In the genomic region with DNA sequence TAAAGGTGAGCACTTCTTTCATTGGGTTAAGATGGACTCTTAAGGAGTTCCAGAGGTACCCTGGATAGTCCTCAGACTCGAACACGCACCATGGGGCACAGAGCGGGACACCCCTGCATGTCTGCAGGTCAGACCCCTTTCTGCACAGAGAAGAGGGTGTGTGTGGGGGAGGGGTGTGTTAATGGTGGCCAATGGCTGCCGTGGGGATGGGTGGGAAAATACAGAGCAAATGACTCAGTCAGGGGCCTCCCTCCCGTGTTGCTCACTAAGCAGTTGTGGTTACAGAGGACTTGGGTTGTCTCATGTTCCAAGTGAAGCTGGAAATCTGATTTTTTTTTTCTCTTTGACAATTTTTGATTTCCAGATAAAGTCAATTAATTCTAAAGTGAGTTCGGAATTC, we compare ENCODE assay signal across 23 mouse cellular contexts. TPM values are rescaled to one million over a fixed set of nuclear protein-coding genes. Genes with fewer than 3 reads are reported as not detected.
"Had no signal": no experiment of that assay in that cellular context is flagged by ENCODE, and none has a peak within 500 bp of the region (broad histone marks: within the 10 kb centered on the region; RNA-seq: fewer than 3 reads in every experiment).

No protein-coding gene starts in this region.

- H3K9me3 ChIP-seq: liver, embryonic 13.5 days; midbrain, embryonic 12.5 days; neural tube, embryonic 12.5 days; neural tube, embryonic 15.5 days; stomach, embryonic 15.5 days had no signal

- H3K9ac ChIP-seq: liver, embryonic 13.5 days; lung, embryonic 14.5 days; midbrain, embryonic 12.5 days; neural tube, embryonic 12.5 days; neural tube, embryonic 15.5 days; stomach, embryonic 15.5 days had no signal

- H3K4me3 ChIP-seq: liver, embryonic 13.5 days; midbrain, embryonic 12.5 days; neural tube, embryonic 12.5 days; neural tube, embryonic 15.5 days; stomach, embryonic 15.5 days had no signal

- H3K27ac ChIP-seq: liver, embryonic 13.5 days; macrophage; midbrain, embryonic 12.5 days; neural tube, embryonic 12.5 days; neural tube, embryonic 15.5 days; stomach, embryonic 15.5 days had no signal

- ATAC-seq: lung, postnatal 0 days; midbrain, embryonic 16.5 days had no signal

- H3K4me2 ChIP-seq: liver, embryonic 13.5 days; lung, embryonic 14.5 days; midbrain, embryonic 12.5 days; neural tube, embryonic 12.5 days; neural tube, embryonic 15.5 days; stomach, embryonic 15.5 days had no signal

- H3K27me3 ChIP-seq: stomach, embryonic 15.5 days had no signal

- DNase-seq: kidney, adult 18-20 months; kidney, adult 9 months; kidney, postnatal 14 days; kidney, postnatal 4 days; liver, embryonic 13.5 days; lung, embryonic 14.5 days; right cerebral cortex, adult 18-20 months; right cerebral cortex, postnatal 14 days; right cerebral cortex, postnatal 4 days; thymus, postnatal 25 days had no signal

- H3K36me3 ChIP-seq: liver, embryonic 13.5 days; midbrain, embryonic 12.5 days; neural tube, embryonic 12.5 days; neural tube, embryonic 15.5 days; stomach, embryonic 15.5 days had no signal

RNA-seq across cellular contexts. Expression of gene Calhm1, which starts 1.6 kb away (rescaled TPM):
- polyA plus RNA-seq: kidney, embryonic 16.5 days; limb, embryonic 11.5 days; limb, embryonic 14.5 days; liver, adult 2 months; liver, embryonic 13.5 days; liver, embryonic 16.5 days; lung, embryonic 14.5 days; lung, postnatal 0 days; macrophage; midbrain, embryonic 12.5 days; midbrain, embryonic 16.5 days; neural tube, embryonic 12.5 days; neural tube, embryonic 15.5 days; stomach, embryonic 15.5 days; thymus, postnatal 0 days had no signal

RNA-seq across cellular contexts. Expression of gene Calhm3, which starts 15.1 kb away (rescaled TPM):
- polyA plus RNA-seq: kidney, embryonic 16.5 days; limb, embryonic 11.5 days; limb, embryonic 14.5 days; liver, adult 2 months; liver, embryonic 13.5 days; liver, embryonic 16.5 days; lung, embryonic 14.5 days; lung, postnatal 0 days; macrophage; midbrain, embryonic 12.5 days; midbrain, embryonic 16.5 days; neural tube, embryonic 12.5 days; neural tube, embryonic 15.5 days; stomach, embryonic 15.5 days had no signal
